Mouse (Mus musculus): ENCODE measurements at regions not wholly inside any gene's neighbourhood (a gene's known extent, or its start where the extent isn't known, plus 50 kb on each side); places are given as distances from the start of the nearest gene placed in this dataset.

- no peak for DNase-seq (ENCODE audit: low spot score in 2 of 2)
Observed at GRCm38 (mm10) chr6:127207308-127207707, 55.3 kb upstream of the Ccnd2 start.

- no peak for DNase-seq (ENCODE audit: low spot score in 2 of 2)
Observed at GRCm38 (mm10) chr6:127213355-127213754, 61.4 kb upstream of the Ccnd2 start.

DNA sequence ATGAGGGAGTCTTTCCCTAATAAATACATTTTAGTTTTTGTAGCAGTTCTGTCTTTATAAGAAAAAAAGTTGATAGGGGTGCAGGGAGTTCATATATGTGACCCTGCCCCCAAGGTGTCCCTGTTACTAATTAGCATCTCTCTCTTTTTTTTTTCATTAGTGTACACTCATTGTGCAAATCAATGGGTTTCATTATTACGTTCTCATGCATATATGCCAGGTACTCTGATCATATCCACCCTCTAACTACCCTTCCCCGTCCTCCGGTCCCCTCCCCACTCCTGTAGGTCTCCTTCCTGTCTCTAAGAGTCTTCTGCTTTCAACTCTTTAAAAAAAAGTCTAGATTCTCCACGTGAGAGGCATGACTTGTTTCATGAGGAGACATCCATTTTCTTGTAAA, 63.9 kb upstream of the Ccnd2 start:
- no peak for DNase-seq (ENCODE audit: low spot score in 2 of 2)

DNA sequence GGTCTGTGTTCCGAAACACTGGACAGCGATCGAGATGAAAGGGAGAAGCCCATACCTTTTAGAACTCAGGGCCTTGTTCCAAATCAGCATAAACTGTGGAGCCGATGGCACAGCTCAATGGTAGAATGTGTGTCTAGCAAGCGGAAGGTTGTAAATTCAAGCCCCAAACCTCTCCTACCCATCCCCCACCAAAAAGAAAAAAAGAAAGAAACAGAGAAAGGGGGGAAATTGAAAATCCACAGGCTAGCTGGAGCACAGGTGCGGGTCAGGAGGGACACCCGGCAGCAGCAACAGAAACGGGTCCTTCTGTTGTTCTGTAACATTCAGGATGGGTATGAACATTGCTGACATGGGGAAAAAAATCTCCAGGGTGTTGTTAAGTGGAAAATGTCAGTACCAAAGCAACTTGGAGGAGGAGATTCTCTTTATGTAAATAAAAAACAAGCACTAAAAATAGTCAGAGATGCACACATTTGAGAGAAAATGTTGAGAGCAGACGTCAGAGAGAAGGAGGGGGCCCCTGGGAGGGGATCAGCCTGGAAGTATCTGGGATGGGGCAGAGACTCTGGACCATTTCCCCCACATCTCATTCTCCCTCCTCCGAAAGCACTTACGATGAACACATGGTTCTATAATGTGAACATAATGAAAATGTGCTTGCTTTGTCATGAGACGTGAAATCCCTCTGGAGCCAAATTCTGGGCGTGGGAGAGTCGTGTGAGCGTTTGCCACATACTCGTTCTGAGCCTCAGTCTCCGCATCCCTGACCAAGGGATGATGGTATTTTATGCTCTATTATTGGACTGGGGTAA, 66.8 kb upstream of the Ccnd2 start:
- DNase-seq (ENCODE audit: low spot score in 2 of 2) = peak in 1 of 2 experiments; percentile 9

GRCm38 (mm10) chr6:127219446-127219802, 67.4 kb upstream of the Ccnd2 start:
- no peak for DNase-seq (ENCODE audit: low spot score in 2 of 2)

GRCm38 (mm10) chr6:127226242-127226983, 74.4 kb upstream of the Ccnd2 start:
- DNase-seq (ENCODE audit: low spot score in 2 of 2) = no peak

- DNase-seq (ENCODE audit: low spot score in 2 of 2) = peak in 1 of 2 experiments; percentile 23
Observed at GRCm38 (mm10) chr6:127236510-127237109, 84.6 kb upstream of the Ccnd2 start.

DNA sequence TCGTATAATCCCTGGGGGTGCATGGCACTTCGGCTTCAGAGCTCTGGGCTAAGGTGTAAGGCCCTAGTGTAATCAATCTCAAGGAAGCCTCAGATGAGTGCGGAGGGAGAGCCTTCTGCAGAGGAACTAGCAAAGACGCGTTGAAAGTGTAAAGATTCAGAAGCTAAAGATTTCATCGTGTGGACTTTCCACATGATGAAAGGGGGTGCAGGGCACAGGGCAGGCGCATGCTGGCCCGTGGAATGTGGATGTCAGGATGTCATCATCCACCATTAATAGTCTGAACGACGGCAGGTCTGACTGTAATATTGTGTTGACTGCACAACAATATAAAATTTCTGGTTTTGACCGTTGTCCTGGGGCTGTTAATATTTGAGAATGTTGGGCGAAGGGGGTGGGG, 85.2 kb upstream of the Ccnd2 start:
- no peak for DNase-seq (ENCODE audit: low spot score in 2 of 2)

DNA sequence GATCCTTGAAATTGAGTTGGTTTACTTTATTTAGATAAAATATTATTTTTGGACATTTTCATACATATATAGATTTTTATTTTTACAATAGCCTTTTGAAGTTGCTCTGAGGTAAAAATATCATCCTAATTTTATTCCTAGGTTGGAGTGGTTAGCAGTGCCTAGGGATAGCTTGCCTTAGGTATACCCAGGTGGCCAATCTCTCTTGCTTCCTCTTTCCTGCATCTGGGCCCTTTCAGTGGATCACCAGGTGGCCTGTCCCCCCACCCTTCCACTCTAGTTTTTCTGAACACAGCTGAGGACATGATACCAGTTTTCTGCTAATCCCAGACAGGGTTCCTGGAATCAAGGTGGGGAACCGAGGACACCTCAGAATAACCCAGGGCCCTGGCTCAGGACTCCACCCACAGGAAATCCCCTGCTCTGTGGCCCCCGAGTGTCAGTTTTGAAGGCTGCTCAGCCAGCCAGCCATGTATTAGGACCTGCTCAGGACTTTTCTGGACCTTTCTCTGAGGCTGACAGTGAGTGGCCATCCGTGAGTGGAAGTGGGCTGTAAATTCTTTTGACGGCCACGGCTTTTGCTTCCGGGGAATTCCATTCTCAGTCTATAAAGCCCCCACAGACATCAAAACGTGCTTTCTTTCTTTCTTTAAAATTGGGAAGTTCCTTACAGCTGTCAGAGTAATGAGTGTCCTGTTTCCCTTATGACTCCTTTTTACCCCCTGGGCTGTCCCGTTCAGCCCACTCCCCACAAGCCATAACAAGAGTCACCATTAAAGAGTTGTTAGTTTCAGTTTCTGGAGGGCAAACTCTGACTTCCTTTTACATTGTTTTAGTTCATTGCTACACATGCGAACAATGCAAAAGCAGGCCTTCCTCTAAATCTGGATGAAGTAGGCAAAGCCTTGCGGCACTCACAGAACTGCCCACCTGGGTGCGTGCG, 87.8 kb upstream of the Ccnd2 start:
- DNase-seq (ENCODE audit: low spot score in 2 of 2) = no peak

DNA sequence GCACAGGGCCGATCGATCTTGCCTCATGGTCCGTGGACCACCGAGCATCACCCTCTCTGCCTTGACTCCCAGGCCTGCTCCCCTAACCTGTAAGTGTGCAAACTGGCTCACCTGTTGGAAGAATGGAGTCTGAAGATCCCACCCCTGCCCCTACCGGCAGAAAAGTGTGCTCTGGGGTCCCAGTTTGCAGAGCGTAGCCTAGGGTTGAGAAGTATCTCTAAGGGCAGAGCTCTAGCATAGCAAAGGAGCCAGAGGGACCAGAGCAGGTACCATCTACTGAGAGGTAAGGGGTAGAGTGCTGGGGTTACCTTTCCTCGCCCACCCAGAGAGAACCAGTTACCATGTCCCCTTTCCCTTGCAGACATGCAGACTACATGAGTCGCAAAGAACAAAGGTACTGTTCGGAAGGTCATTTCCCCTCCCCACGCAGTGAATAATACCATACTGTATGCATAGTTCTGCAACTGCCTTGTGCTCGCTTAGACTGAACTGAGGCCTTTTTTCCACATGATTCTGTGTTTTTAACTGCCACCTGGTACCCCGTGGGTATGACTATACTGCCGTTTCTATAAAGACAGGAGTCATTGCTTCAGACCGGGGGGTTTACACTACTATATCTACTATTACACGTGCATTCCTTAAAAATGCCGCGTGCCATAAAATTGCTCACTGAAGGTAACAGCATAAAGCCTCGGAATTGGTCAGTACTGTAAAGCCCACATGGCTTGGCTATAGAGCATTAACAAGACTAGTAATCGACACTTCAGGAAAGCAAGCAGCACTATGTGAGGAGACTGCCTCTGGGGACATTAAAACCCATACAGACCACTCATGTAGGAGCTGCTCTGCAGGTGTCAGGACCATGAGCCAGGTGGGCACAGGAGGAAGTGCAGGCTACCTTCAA, 88.7 kb upstream of the Ccnd2 start:
- no peak for DNase-seq (ENCODE audit: low spot score in 2 of 2)

- DNase-seq (ENCODE audit: low spot score in 2 of 2) = no peak
Observed at GRCm38 (mm10) chr6:127241693-127242425, 89.9 kb upstream of the Ccnd2 start.

DNA sequence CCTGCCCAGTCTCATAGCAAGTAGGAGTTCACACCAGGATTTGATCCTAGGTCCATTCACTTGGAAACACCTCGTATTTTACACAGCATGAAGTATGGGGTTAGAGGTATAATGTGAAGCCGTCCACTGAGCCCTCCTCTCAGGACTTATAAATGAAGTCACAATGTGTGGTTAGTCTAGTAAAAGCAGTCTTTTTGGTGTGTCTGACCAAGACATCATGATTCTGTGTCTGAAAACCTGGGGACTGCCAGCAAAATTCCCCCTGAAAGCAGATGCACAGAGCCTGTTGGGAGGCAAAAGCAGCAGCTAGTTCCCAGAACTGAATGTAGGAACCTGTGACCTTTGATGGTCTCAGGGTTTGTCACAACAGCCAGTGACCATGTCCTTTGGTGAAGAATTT, 91.0 kb upstream of the Ccnd2 start:
- DNase-seq (ENCODE audit: low spot score in 2 of 2) = no peak

DNA sequence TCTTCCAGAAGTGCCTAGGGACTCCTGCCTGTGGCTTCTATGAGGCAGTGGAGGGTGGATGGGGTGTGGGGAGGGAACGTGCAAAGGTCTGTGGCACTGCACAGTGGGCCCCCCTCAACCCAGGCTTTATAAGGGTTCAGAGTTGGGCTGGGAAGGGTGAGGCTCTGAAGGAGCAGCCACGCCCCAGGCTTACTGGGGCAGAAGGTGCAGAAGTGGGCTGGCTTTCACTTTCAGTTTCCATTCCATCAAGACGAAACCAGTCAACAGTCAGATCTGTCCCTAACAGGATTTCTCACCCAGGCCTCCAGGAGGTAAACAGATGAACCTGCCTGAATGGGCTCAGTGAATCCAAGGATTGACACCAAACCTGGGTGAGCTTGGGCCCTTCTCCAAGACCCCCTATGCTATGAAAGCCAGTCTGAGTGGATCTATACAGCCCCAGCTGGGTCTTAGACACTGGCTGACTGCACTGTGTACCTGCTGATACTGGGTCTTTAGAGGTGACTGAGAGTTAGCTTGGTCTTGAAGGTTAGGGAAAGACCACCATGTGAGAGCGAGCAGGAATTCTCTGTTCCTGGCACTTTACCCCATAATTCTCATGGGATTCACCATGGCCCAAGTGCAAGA, 93.9 kb upstream of the Ccnd2 start:
- no peak for DNase-seq (ENCODE audit: low spot score in 2 of 2)

GRCm38 (mm10) chr6:127246730-127247129, 94.7 kb upstream of the Ccnd2 start:
- no peak for DNase-seq (ENCODE audit: low spot score in 2 of 2)

DNA sequence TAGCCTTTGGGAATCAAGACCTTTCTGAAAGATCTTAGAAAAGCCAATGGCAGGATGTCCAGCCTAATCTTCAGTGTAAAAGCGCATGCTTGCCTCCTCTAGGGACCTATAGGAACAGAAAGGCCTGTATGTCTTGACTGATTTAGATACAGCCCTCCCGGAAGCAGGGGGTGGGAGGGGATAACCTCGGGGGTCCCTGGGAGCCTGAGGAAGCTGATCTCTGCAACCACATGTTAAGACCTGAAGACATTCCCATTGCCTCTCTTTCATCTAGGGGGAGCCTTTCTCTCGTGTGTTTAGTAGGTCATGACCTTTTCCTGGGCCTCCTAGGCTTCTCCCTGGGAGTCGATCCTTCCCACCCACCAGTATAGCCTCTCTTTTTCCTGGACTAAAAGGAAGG, 95.3 kb upstream of the Ccnd2 start:
- DNase-seq (ENCODE audit: low spot score in 2 of 2) = no peak

DNA sequence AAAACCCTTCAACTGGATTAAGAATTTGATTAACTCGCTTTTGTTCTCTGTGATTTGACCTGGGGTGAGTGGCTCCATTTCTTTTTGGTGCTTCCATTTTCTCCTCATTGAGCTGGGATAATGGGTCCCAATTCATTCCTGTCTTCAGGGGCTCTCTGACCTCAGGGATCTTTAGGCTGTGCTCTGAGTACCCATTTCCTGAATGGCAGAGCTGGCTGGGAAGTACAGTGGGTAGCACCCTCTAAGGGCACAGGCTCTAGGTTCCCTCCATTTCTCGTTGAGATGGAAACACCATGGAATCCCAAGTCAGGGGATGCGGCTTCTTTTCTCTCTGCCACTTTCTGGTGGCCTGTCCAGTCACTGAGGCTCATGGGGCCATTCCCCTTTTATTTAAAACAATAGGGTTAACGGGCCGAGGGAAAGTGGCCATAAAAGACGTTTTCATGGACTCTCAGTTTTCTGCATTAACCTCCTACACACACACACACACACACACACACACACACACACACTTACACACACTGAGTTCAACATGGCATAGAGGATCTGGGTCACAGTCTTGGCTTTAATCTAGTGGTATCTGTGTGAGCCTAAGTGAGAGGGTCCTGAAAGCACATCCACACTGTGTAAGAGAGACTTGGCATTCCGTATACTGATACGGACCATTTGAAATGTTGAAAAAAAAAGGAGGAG, 98.3 kb upstream of the Ccnd2 start:
- DNase-seq (ENCODE audit: low spot score in 2 of 2) = no peak

DNA sequence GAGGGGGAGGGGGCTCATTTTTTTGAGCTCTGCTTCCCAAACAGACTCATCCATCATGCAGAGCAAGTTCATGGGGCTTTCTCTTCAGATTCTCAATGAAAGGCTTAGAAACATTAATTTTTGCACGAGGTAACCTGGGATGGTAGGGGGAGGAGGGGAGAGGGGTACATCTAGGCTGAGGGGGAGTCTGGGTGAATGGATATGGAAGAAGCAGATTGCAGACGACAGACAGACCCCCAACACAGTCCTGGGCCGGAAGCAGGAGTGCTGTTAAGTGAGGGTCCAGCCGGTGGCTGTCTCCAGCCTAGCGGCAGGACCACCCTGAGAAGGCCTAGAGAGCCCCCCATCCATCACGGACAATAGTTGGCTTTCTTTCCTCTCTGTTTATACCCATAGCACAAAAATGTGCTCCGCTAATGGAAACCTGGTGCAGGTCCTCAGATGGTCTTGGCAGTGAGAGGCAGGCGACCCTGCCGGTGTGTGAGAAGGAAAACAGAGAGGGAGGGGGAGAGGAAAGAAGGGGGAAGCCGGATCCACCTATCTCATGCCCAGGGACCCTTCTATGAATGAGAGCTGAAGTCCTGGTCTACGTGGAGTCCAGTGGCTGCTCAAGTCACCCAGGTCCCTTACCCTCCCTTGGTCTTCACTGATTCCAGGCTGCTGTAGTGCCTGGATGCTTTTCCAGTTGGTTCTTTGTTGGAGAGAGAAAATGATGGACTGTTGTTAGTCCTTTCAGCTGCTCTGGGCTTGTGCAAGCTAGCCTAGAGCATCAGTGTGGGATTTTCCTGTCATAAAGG, 99.1 kb upstream of the Ccnd2 start:
- no peak for DNase-seq (ENCODE audit: low spot score in 2 of 2)

GRCm38 (mm10) chr6:127251671-127251985, 99.6 kb upstream of the Ccnd2 start:
- DNase-seq (ENCODE audit: low spot score in 2 of 2) = no peak

Data from right cerebral cortex, postnatal 36 days (tissue).